Mouse (Mus musculus): ENCODE measurements around the gene Crebrf. TPM values are rescaled to one million over a fixed set of nuclear protein-coding genes. Genes with fewer than 3 reads are reported as not detected.
A peak's percentile ranks its signal among the peaks of the same experiment; 100 is the strongest.

Crebrf gene
- total and polyA plus RNA-seq, 3 experiments = 1.3 to 3.8 TPM; not detected in 1

DNA sequence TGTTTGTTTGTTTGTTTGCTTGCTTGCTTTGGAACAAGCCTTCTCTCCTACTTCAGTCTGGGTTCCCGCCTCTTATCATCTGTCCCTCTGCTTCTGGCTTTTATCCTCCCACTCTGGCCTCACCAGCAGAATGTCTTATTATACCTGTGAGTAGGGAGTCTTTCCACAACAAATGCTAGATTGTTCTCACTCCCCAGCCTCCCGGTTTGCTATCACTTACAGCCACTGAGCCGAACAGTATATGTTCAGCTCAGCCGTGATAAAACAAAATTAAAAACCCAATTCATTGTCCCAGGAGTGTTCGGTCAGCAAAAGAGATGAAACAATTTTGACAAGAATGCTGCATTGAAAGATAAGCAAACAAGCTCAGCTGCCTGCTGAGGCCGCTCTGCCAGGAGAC lies 5.4 kb upstream of the Crebrf start (continued):
- TF ChIP-seq MAFK (IDR thresholded peaks at IDR 0.05; ENCODE audit: borderline replicate concordance, low read depth, low read length) = no peak

DNA sequence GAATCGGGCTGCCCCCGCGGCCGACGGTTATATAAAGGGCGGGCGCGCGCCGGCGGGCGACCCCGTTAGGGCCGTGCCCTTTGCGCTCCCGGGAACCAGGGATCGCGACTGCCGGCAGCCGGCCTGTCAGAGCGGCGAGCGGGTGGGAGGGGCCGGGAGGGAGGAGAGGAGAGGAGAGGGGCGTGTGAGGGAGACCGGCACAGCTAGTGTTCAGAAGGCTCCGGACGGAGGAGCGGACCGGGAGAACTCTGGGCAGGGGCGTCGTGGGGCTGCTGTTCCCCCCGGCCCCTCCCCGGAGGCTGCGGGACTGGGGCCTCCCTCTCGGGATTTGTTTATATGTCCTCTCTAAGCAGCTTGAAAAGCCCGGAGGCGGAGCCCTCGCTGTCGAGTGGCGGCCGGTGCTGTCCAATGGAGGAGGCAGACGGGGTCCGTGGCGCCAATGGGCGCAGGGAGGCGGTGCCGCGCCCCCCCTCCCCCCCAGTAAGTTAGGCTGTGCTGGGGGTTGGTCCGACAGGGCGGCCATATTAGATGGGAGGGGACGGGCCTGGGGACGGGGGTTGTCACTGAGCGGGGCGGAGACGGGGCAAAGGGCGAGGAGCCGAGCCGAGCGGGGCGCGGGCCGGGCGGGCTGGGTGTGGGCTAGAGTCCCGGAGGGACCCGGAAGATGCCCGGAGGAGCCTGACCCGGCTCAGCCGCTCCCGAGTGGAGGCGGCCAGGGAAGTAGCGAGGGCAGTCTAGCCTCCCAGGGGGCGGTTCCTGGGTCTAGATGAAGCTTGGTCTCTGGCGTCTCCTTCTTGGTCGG lies 667 bp downstream of the Crebrf start:
- Histone ChIP-seq H3K27me3 (ENCODE audit: control insufficient read depth in 1 of 2, insufficient read depth in 2 of 2, low read length in 2 of 2) (no peaks in the 10 kb centered on the region), H3K9me3 (replicated peaks; ENCODE audit: insufficient read depth, low read length) (no peaks in the 10 kb centered on the region), H3K4me3 (ENCODE audit: control insufficient read depth in 1 of 2, insufficient read depth in 1 of 2, low read depth in 2 of 2, low read length in 2 of 2) (peak overlapping the region; percentile 97 to 99), H3K36me3 (ENCODE audit: control insufficient read depth in 1 of 2, insufficient read depth in 2 of 2, low read length in 2 of 2) (peaks cover 0 to 20% of the 10 kb centered on the region in 2 experiments; a peak in 2 of 4 replicates), H3K79me2 (ENCODE audit: control insufficient read depth, insufficient read depth, low read length, poor library complexity) (peaks cover 3% of the 10 kb centered on the region; the same call in 1 of the 2 replicates), H3K27ac (ENCODE audit: control insufficient read depth, low read depth, low read length) (peak overlapping the region; percentile 81), H3K4me1 (ENCODE audit: control insufficient read depth in 1 of 2, insufficient read depth in 2 of 2, low read length in 2 of 2) (peaks cover 12 to 24% of the 10 kb centered on the region in 2 experiments), H3K9ac (ENCODE audit: control insufficient read depth, low read depth, low read length, poor library complexity, severe bottlenecking) (peak overlapping the region; percentile 94)
- DNase-seq (ENCODE audit: low read depth, low spot score) = peak; percentile 99
- TF ChIP-seq KAT2A (conservative IDR thresholded peaks at IDR 0.05; ENCODE audit: low read depth, low read length) (peak; percentile 58; the same call in 1 of the 2 replicates), ZMIZ1 (IDR thresholded peaks at IDR 0.05; ENCODE audit: low read depth, low read length) (no peak), HCFC1 (IDR thresholded peaks at IDR 0.05; ENCODE audit: low read depth, low read length) (peak; percentile 89), POLR2A (IDR thresholded peaks at IDR 0.05; ENCODE audit: control insufficient read depth in 1 of 2, insufficient read depth in 1 of 2, low read depth in 1 of 2, low read length in 2 of 2, poor library complexity in 1 of 2) (peak in 1 of 2 experiments; percentile 28; a peak in 1 of 4 replicates), MAZ (IDR thresholded peaks at IDR 0.05; ENCODE audit: low read depth, low read length) (peak; percentile 99), RAD21 (IDR thresholded peaks at IDR 0.05; ENCODE audit: low read depth, low read length) (no peak), CHD2 (IDR thresholded peaks at IDR 0.05; ENCODE audit: low read length) (peak; percentile 78), USF1 (IDR thresholded peaks at IDR 0.05; ENCODE audit: low read depth, low read length) (peak; percentile 69), CTCF (IDR thresholded peaks at IDR 0.05 in 2 of 3, conservative IDR thresholded peaks at IDR 0.05 in 1 of 3; ENCODE audit: control insufficient read depth in 1 of 3, insufficient read depth in 1 of 3, low read depth in 2 of 3, low read length in 3 of 3, poor library complexity in 1 of 3, severe bottlenecking in 1 of 3) (no peak), NELFE (IDR thresholded peaks at IDR 0.05; ENCODE audit: low read depth, low read length) (peak; percentile 36), BHLHE40 (IDR thresholded peaks at IDR 0.05; ENCODE audit: borderline replicate concordance, low read depth, low read length) (peak; percentile 29; the same call in 1 of the 2 replicates), SIN3A (IDR thresholded peaks at IDR 0.05; ENCODE audit: low read length) (peak; percentile 66)

DNA sequence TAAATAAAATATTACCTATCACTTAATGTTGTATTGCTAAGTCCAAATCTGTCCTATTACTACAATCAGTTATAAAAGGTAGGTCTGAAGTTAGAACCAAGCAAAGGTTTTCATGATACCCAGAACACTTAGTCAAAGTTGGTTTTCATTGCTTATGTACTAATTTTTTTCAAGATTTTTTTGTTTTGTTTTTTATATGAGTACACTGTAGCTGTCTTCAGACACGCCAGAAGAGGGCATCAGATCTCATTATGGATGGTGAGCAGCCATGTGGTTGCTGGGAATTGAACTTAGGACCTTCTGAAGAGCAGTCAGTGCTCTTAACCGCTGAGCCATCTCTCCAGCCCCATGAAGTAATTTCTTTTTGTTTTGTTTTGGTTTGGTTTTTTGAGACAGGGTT lies 2.4 kb downstream of the Crebrf start:
- no peak overlapping the region for H3K9ac ChIP-seq (ENCODE audit: control insufficient read depth, low read depth, low read length, poor library complexity, severe bottlenecking)
- no peak overlapping the region for H3K27ac ChIP-seq (ENCODE audit: control insufficient read depth, low read depth, low read length)
- H3K9me3 ChIP-seq (replicated peaks; ENCODE audit: insufficient read depth, low read length) = no peaks in the 10 kb centered on the region
- DNase-seq (ENCODE audit: low read depth, low spot score) = no peak
- no peak overlapping the region for H3K4me3 ChIP-seq (ENCODE audit: control insufficient read depth in 1 of 2, insufficient read depth in 1 of 2, low read depth in 2 of 2, low read length in 2 of 2)
- TF ChIP-seq MYC (IDR thresholded peaks at IDR 0.05; ENCODE audit: low read depth, low read length) (peak; percentile 74), USF2 (IDR thresholded peaks at IDR 0.05; ENCODE audit: borderline replicate concordance in 1 of 2, insufficient read depth in 1 of 2, low read depth in 1 of 2, low read length in 2 of 2) (no peak), MAX (IDR thresholded peaks at IDR 0.05; ENCODE audit: low read length) (0 out of 2 replicates have a peak, but pooled peaks have one; percentile 27), ZC3H11A (IDR thresholded peaks at IDR 0.05; ENCODE audit: low read depth, low read length) (peak; percentile 31; the same call in 1 of the 2 replicates), RAD21 (IDR thresholded peaks at IDR 0.05; ENCODE audit: low read depth, low read length) (peak; percentile 34), MEF2A (IDR thresholded peaks at IDR 0.05; ENCODE audit: extremely low read depth, insufficient replicate concordance, low read depth, low read length, poor library complexity, severe bottlenecking) (no peak), MXI1 (IDR thresholded peaks at IDR 0.05; ENCODE audit: low read depth, low read length) (peak; percentile 40; the same call in 1 of the 2 replicates), UBTF (IDR thresholded peaks at IDR 0.05; ENCODE audit: borderline replicate concordance, insufficient read depth, low read depth, low read length) (no peak), SMC3 (IDR thresholded peaks at IDR 0.05; ENCODE audit: low read depth, low read length) (peak; percentile 58), ZNF384 (IDR thresholded peaks at IDR 0.05; ENCODE audit: low read depth, low read length) (peak; percentile 70), ETS1 (IDR thresholded peaks at IDR 0.05; ENCODE audit: low read depth, low read length) (0 out of 2 replicates have a peak, but pooled peaks have one; percentile 12), CTCF (IDR thresholded peaks at IDR 0.05 in 2 of 3, conservative IDR thresholded peaks at IDR 0.05 in 1 of 3; ENCODE audit: control insufficient read depth in 1 of 3, insufficient read depth in 1 of 3, low read depth in 2 of 3, low read length in 3 of 3, poor library complexity in 1 of 3, severe bottlenecking in 1 of 3) (peak in 1 of 3 experiments; percentile 41; a peak in 2 of 6 replicates), SIN3A (IDR thresholded peaks at IDR 0.05; ENCODE audit: low read length) (peak; percentile 52)
- H3K79me2 ChIP-seq (ENCODE audit: control insufficient read depth, insufficient read depth, low read length, poor library complexity) = peaks cover 3% of the 10 kb centered on the region; the same call in 1 of the 2 replicates
- peaks cover 0 to 32% of the 10 kb centered on the region in 2 experiments; a peak in 2 of 4 replicates for H3K36me3 ChIP-seq (ENCODE audit: control insufficient read depth in 1 of 2, insufficient read depth in 2 of 2, low read length in 2 of 2)
- peaks cover 14 to 35% of the 10 kb centered on the region in 2 experiments for H3K4me1 ChIP-seq (ENCODE audit: control insufficient read depth in 1 of 2, insufficient read depth in 2 of 2, low read length in 2 of 2)
- no peaks in the 10 kb centered on the region for H3K27me3 ChIP-seq (ENCODE audit: control insufficient read depth in 1 of 2, insufficient read depth in 2 of 2, low read length in 2 of 2)

Data from MEL (cell line).